Mouse (Mus musculus) midbrain, embryonic 16.5 days (tissue): ENCODE data around the gene Pdgfra. TPM values are rescaled to one million over a fixed set of nuclear protein-coding genes. Genes with fewer than 3 reads are reported as not detected.
A peak's percentile ranks its signal among the peaks of the same experiment; 100 is the strongest.

Experiments used
- ATAC-seq: fragments of 200-750 bp; cut with Nextera tagmentation; 2 replicates; pipeline ENCODE4 v1.8.0; 2017; ENCODE audit warnings: moderate TSS enrichment
- H3K27ac ChIP-seq: fragments of 300-500 bp; sonication (generic); 2 replicates; pipeline ENCODE4 v1.5.1; 2014; ENCODE audit warnings: mild to moderate bottlenecking, low read length, mixed read lengths
- H3K27me3 ChIP-seq: fragments of 300-500 bp; sonication (generic); 2 replicates; pipeline ENCODE4 v1.6.1; 2014; ENCODE audit warnings: low read depth, low read length, mixed read lengths; ENCODE audit not compliant: control insufficient read depth, insufficient read depth
- H3K36me3 ChIP-seq: fragments of 300-500 bp; sonication (generic); 2 replicates; pipeline ENCODE4 v1.6.1; 2014; ENCODE audit warnings: mild to moderate bottlenecking, low read length, moderate library complexity, mixed read lengths; ENCODE audit not compliant: control insufficient read depth, insufficient read depth
- H3K4me1 ChIP-seq: fragments of 300-500 bp; sonication (generic); 2 replicates; pipeline ENCODE4 v1.6.1; 2014; ENCODE audit warnings: mild to moderate bottlenecking, low read length, mixed read lengths; ENCODE audit not compliant: control insufficient read depth, insufficient read depth
- H3K4me2 ChIP-seq: fragments of 300-500 bp; sonication (generic); 2 replicates; pipeline ENCODE4 v1.6.1; 2014; ENCODE audit warnings: mild to moderate bottlenecking, low read length, mixed read lengths
- H3K4me3 ChIP-seq: fragments of 300-500 bp; sonication (generic); 2 replicates; pipeline ENCODE4 v1.5.1; 2014; ENCODE audit warnings: low read depth, mild to moderate bottlenecking, low read length, moderate library complexity, mixed read lengths
- H3K9ac ChIP-seq: fragments of 300-500 bp; sonication (generic); 2 replicates; pipeline ENCODE4 v1.6.1; 2014; ENCODE audit warnings: low read depth, low read length, mixed read lengths
- H3K9me3 ChIP-seq: fragments of 300-500 bp; sonication (generic); replicated peaks from 2 replicates; pipeline ENCODE4 v1.6.1; 2014; ENCODE audit warnings: mild to moderate bottlenecking, low read length, mixed read lengths; ENCODE audit not compliant: control insufficient read depth, poor library complexity, severe bottlenecking
- WGBS: fragments of 180-500 bp; shearing (Covaris S2); extraction: QIAGEN DNeasy Blood & Tissue Kit; methylation state at CpG from one replicate; pipeline ENCODE4 v1.1.7; 2014; 5-methylcytosine and 5-hydroxymethylcytosine counted together
- polyA plus RNA-seq: library from polyadenylated mRNA; unstranded; fragments of >200 nt; fragmentation: Nextera tagmentation; extraction: Ambion mirVana; gene quantifications from 2 replicates; pipeline ENCODE4 v1.2.1, GENCODE M21; 2015

Gene Pdgfra
- polyA plus RNA-seq, 1 experiment from 2014 or later, result 15.2 TPM

- no peaks in the 10 kb centered on the region for H3K27me3 ChIP-seq
- no peak overlapping the region for H3K27ac ChIP-seq
Observed at GRCm38 (mm10) chr5:75184693-75185235, 32.7 kb downstream of the Pdgfra start.

GRCm38 (mm10) chr5:75185584-75185983, 33.5 kb downstream of the Pdgfra start:
- Histone ChIP-seq H3K27ac (no peak overlapping the region), H3K27me3 (no peaks in the 10 kb centered on the region), H3K4me2 (no peak overlapping the region), H3K4me1 (no peaks in the 10 kb centered on the region), H3K9me3 (no peaks in the 10 kb centered on the region), H3K4me3 (no peak overlapping the region), H3K36me3 (no peaks in the 10 kb centered on the region), H3K9ac (no peak overlapping the region)
- ATAC-seq, result no peak
- WGBS, result 80% methylated on average over 7 of the region's 7 CpGs

More at GRCm38 (mm10) chr5:75184693-75185235, 32.7 kb downstream of the Pdgfra start:
- H3K9ac ChIP-seq, result no peak overlapping the region
- no peak for ATAC-seq
- H3K4me1 ChIP-seq, result no peaks in the 10 kb centered on the region
- H3K4me3 ChIP-seq, result no peak overlapping the region
- H3K9me3 ChIP-seq, result no peaks in the 10 kb centered on the region
- H3K36me3 ChIP-seq, result no peaks in the 10 kb centered on the region
- no peak overlapping the region for H3K4me2 ChIP-seq
- WGBS, result 84% methylated on average over 7 of the region's 7 CpGs

GRCm38 (mm10) chr5:75189319-75189987, 37.4 kb downstream of the Pdgfra start:
- no peaks in the 10 kb centered on the region for H3K4me1 ChIP-seq
- H3K27ac ChIP-seq, result no peak overlapping the region
- H3K36me3 ChIP-seq, result no peaks in the 10 kb centered on the region
- no peak overlapping the region for H3K4me3 ChIP-seq
- WGBS, result 44% methylated on average over 15 of the region's 15 CpGs
- peak; percentile 88 for ATAC-seq
- no peak overlapping the region for H3K9ac ChIP-seq
- no peaks in the 10 kb centered on the region for H3K9me3 ChIP-seq
- no peaks in the 10 kb centered on the region for H3K27me3 ChIP-seq
- no peak overlapping the region for H3K4me2 ChIP-seq

GRCm38 (mm10) chr5:75193107-75193506, 41.0 kb downstream of the Pdgfra start:
- ATAC-seq, result no peak
- no peak overlapping the region for H3K9ac ChIP-seq
- WGBS, result 89% methylated on average over 5 of the region's 5 CpGs
- no peak overlapping the region for H3K4me2 ChIP-seq
- no peaks in the 10 kb centered on the region for H3K36me3 ChIP-seq
- H3K4me1 ChIP-seq, result no peaks in the 10 kb centered on the region
- H3K27ac ChIP-seq, result no peak overlapping the region
- no peaks in the 10 kb centered on the region for H3K27me3 ChIP-seq
- no peak overlapping the region for H3K4me3 ChIP-seq
- H3K9me3 ChIP-seq, result no peaks in the 10 kb centered on the region

- 66% methylated on average over 8 of the region's 8 CpGs for WGBS
- peaks cover 2% of the 10 kb centered on the region; the same call in 1 of the 2 replicates for H3K4me1 ChIP-seq
- no peak overlapping the region for H3K4me3 ChIP-seq
- no peak overlapping the region for H3K27ac ChIP-seq
- no peak overlapping the region for H3K9ac ChIP-seq
- H3K36me3 ChIP-seq, result no peaks in the 10 kb centered on the region
- no peaks in the 10 kb centered on the region for H3K27me3 ChIP-seq
- ATAC-seq, result peak; percentile 84; the same call in 1 of the 2 replicates
- no peaks in the 10 kb centered on the region for H3K9me3 ChIP-seq
- H3K4me2 ChIP-seq, result no peak overlapping the region
Observed at GRCm38 (mm10) chr5:75198413-75198812, 46.3 kb downstream of the Pdgfra start.

GRCm38 (mm10) chr5:75199698-75200365, 47.7 kb downstream of the Pdgfra start:
- peak; percentile 56; the same call in 1 of the 2 replicates for ATAC-seq
- H3K36me3 ChIP-seq, result no peaks in the 10 kb centered on the region
- no peak overlapping the region for H3K4me3 ChIP-seq
- H3K4me1 ChIP-seq, result peaks cover 2% of the 10 kb centered on the region; the same call in 1 of the 2 replicates
- H3K9ac ChIP-seq, result no peak overlapping the region
- no peak overlapping the region for H3K4me2 ChIP-seq
- H3K9me3 ChIP-seq, result no peaks in the 10 kb centered on the region
- no peak overlapping the region for H3K27ac ChIP-seq
- H3K27me3 ChIP-seq, result no peaks in the 10 kb centered on the region
- WGBS, result 56% methylated on average over 9 of the region's 9 CpGs

- H3K9me3 ChIP-seq, result no peaks in the 10 kb centered on the region
- H3K4me1 ChIP-seq, result peaks cover 2% of the 10 kb centered on the region; the same call in 1 of the 2 replicates
- no peak overlapping the region for H3K27ac ChIP-seq
- H3K4me3 ChIP-seq, result no peak overlapping the region
- no peaks in the 10 kb centered on the region for H3K27me3 ChIP-seq
- H3K4me2 ChIP-seq, result no peak overlapping the region
- no peaks in the 10 kb centered on the region for H3K36me3 ChIP-seq
- no peak overlapping the region for H3K9ac ChIP-seq
- 0 out of 2 replicates have a peak, but pooled peaks have one; percentile 42 for ATAC-seq
- 93% methylated on average over 10 of the region's 10 CpGs for WGBS
Observed at GRCm38 (mm10) chr5:75200366-75200724, 48.3 kb downstream of the Pdgfra start.

GRCm38 (mm10) chr5:75207905-75208304, 55.8 kb downstream of the Pdgfra start:
- H3K27ac ChIP-seq, result no peak overlapping the region
- no peak overlapping the region for H3K9ac ChIP-seq
- no peaks in the 10 kb centered on the region for H3K9me3 ChIP-seq
- H3K4me1 ChIP-seq, result no peaks in the 10 kb centered on the region
- no peak overlapping the region for H3K4me3 ChIP-seq
- ATAC-seq, result no peak
- H3K36me3 ChIP-seq, result no peaks in the 10 kb centered on the region
- no peak overlapping the region for H3K4me2 ChIP-seq
- H3K27me3 ChIP-seq, result no peaks in the 10 kb centered on the region
- 92% methylated on average over 3 of the region's 3 CpGs for WGBS

GRCm38 (mm10) chr5:75209966-75210365, 57.9 kb downstream of the Pdgfra start:
- Histone ChIP-seq H3K36me3 (no peaks in the 10 kb centered on the region), H3K9me3 (no peaks in the 10 kb centered on the region), H3K9ac (no peak overlapping the region), H3K27me3 (no peaks in the 10 kb centered on the region), H3K27ac (no peak overlapping the region), H3K4me1 (no peaks in the 10 kb centered on the region), H3K4me2 (no peak overlapping the region), H3K4me3 (no peak overlapping the region)
- no peak for ATAC-seq
- 14% methylated on average over 1 of the region's 1 CpGs for WGBS
